ENCODE assay signal across 9 mouse cellular contexts in genomic region chr9:98244223-98244622, GRCm38 (mm10). TPM values are rescaled to one million over a fixed set of nuclear protein-coding genes. Genes with fewer than 3 reads are reported as not detected.
DNase-seq lines count a peak whose midpoint lies in the region; ATAC-seq and TF ChIP-seq lines count a peak whose summit lies in the region.
"Had no signal": no experiment of that assay in that cellular context is flagged by ENCODE, and none has a peak within 500 bp of the region (broad histone marks: within the 10 kb centered on the region; RNA-seq: fewer than 3 reads in every experiment).

No protein-coding gene starts in this region.

- no peak for TF ChIP-seq POLR2A in ES-Bruce4 (IDR thresholded peaks at IDR 0.05; ENCODE audit: insufficient read depth, low read length)
- TF ChIP-seq POLR2A in limb, embryonic 14.5 days (IDR thresholded peaks at IDR 0.05; ENCODE audit: borderline replicate concordance, extremely low read depth, insufficient read depth, insufficient read length): no peak

- 58% methylated on average over 2 of the region's 2 CpGs for WGBS in forebrain, embryonic 10.5 days
- 65% methylated on average over 2 of the region's 2 CpGs for WGBS in forebrain, embryonic 12.5 days
- 41% methylated on average over 2 of the region's 2 CpGs for WGBS in kidney, postnatal 0 days
- 30% methylated on average over 2 of the region's 2 CpGs for WGBS in limb, embryonic 14.5 days

- no peak overlapping the region for H3K27ac ChIP-seq in forebrain, embryonic 10.5 days
- no peak overlapping the region for H3K27ac ChIP-seq in forebrain, embryonic 12.5 days
- H3K27ac ChIP-seq in ES-Bruce4 (ENCODE audit: insufficient read depth, low read length): no peak overlapping the region
- no peak overlapping the region for H3K27ac ChIP-seq in kidney, postnatal 0 days
- H3K27ac ChIP-seq in limb, embryonic 14.5 days (replicated peaks; ENCODE audit: low read depth, low read length): no peak overlapping the region
- H3K27ac ChIP-seq: liver, embryonic 13.5 days had no signal

- H3K9ac ChIP-seq in forebrain, embryonic 12.5 days: no peak overlapping the region
- no peak overlapping the region for H3K9ac ChIP-seq in ES-Bruce4 (ENCODE audit: low read depth, poor library complexity, severe bottlenecking)
- no peak overlapping the region for H3K9ac ChIP-seq in kidney, postnatal 0 days (ENCODE audit: low read depth, low read length)
- H3K9ac ChIP-seq in limb, embryonic 14.5 days (ENCODE audit: low read depth, low read length, severe bottlenecking): no peak overlapping the region
- H3K9ac ChIP-seq: liver, embryonic 13.5 days had no signal

- no peak for TF ChIP-seq EP300 in ES-Bruce4 (IDR thresholded peaks at IDR 0.05; ENCODE audit: insufficient read depth, low read depth, low read length)

- no peaks in the 10 kb centered on the region for H3K36me3 ChIP-seq in forebrain, embryonic 10.5 days (replicated peaks)
- H3K36me3 ChIP-seq in forebrain, embryonic 12.5 days (replicated peaks): no peaks in the 10 kb centered on the region
- no peaks in the 10 kb centered on the region for H3K36me3 ChIP-seq in ES-Bruce4 (ENCODE audit: control insufficient read depth, insufficient read depth, low read length, poor library complexity, severe bottlenecking)
- H3K36me3 ChIP-seq in kidney, postnatal 0 days (ENCODE audit: insufficient read depth, low read length): no peaks in the 10 kb centered on the region
- H3K36me3 ChIP-seq in limb, embryonic 14.5 days (ENCODE audit: control insufficient read depth, insufficient read depth, low read length): no peaks in the 10 kb centered on the region
- H3K36me3 ChIP-seq: liver, embryonic 13.5 days had no signal

- H3K4me1 ChIP-seq in forebrain, embryonic 10.5 days: no peaks in the 10 kb centered on the region
- H3K4me1 ChIP-seq in forebrain, embryonic 12.5 days: no peaks in the 10 kb centered on the region
- H3K4me1 ChIP-seq in ES-Bruce4 (ENCODE audit: control insufficient read depth, insufficient read depth, low read length): no peaks in the 10 kb centered on the region
- H3K4me1 ChIP-seq in kidney, postnatal 0 days (replicated peaks; ENCODE audit: insufficient read depth, low read length): no peaks in the 10 kb centered on the region
- H3K4me1 ChIP-seq in limb, embryonic 14.5 days (ENCODE audit: control insufficient read depth, insufficient read depth, low read length): no peaks in the 10 kb centered on the region
- H3K4me1 ChIP-seq: liver, embryonic 13.5 days had no signal

- DNase-seq in forebrain, embryonic 10.5 days (ENCODE audit: extremely low spot score, low spot score): peak; percentile 24
- DNase-seq in cerebellum, postnatal 14 days: peak; percentile 93
- DNase-seq in kidney, postnatal 0 days (ENCODE audit: low spot score): peak; percentile 61
- DNase-seq in limb, embryonic 14.5 days (ENCODE audit: low spot score): peak; percentile 42
- peak; percentile 72 to 75 for DNase-seq in right cerebral cortex, adult 2 months (ENCODE audit: low spot score in 2 of 2)
- DNase-seq in spleen, postnatal 14 days (ENCODE audit: low spot score in 2 of 2): no peak
- DNase-seq: liver, embryonic 13.5 days had no signal

- no peak for ATAC-seq in forebrain, embryonic 12.5 days (ENCODE audit: low FRiP score)
- no peak for ATAC-seq in kidney, postnatal 0 days (replicated peaks; ENCODE audit: low FRiP score, low read depth)
- no peak for ATAC-seq in limb, embryonic 14.5 days (ENCODE audit: low FRiP score, low read depth)

- H3K4me2 ChIP-seq in forebrain, embryonic 12.5 days: no peak overlapping the region
- no peak overlapping the region for H3K4me2 ChIP-seq in kidney, postnatal 0 days (ENCODE audit: low read length)
- no peak overlapping the region for H3K4me2 ChIP-seq in limb, embryonic 14.5 days (replicated peaks; ENCODE audit: low read depth, low read length, severe bottlenecking)
- H3K4me2 ChIP-seq: liver, embryonic 13.5 days had no signal

- H3K4me3 ChIP-seq in forebrain, embryonic 10.5 days: no peak overlapping the region
- no peak overlapping the region for H3K4me3 ChIP-seq in forebrain, embryonic 12.5 days (replicated peaks)
- H3K4me3 ChIP-seq in ES-Bruce4 (ENCODE audit: low read depth, low read length): no peak overlapping the region
- no peak overlapping the region for H3K4me3 ChIP-seq in kidney, postnatal 0 days (replicated peaks; ENCODE audit: low read depth, low read length)
- no peak overlapping the region for H3K4me3 ChIP-seq in limb, embryonic 14.5 days (replicated peaks; ENCODE audit: low read length)
- H3K4me3 ChIP-seq: liver, embryonic 13.5 days had no signal

- TF ChIP-seq CTCF in ES-Bruce4 (IDR thresholded peaks at IDR 0.05; ENCODE audit: low read depth, low read length): peak; percentile 29
- TF ChIP-seq CTCF in kidney, postnatal 0 days (IDR thresholded peaks at IDR 0.05; ENCODE audit: low read depth): peak; percentile 70

- no peaks in the 10 kb centered on the region for H3K9me3 ChIP-seq in forebrain, embryonic 10.5 days
- no peaks in the 10 kb centered on the region for H3K9me3 ChIP-seq in forebrain, embryonic 12.5 days
- no peaks in the 10 kb centered on the region for H3K9me3 ChIP-seq in ES-Bruce4 (replicated peaks; ENCODE audit: control insufficient read depth, insufficient read depth, low read length, poor library complexity, severe bottlenecking)
- no peaks in the 10 kb centered on the region for H3K9me3 ChIP-seq in kidney, postnatal 0 days (replicated peaks; ENCODE audit: low read length)
- no peaks in the 10 kb centered on the region for H3K9me3 ChIP-seq in limb, embryonic 14.5 days (ENCODE audit: control insufficient read depth, low read length)
- H3K9me3 ChIP-seq: liver, embryonic 13.5 days had no signal

- no peaks in the 10 kb centered on the region for H3K27me3 ChIP-seq in forebrain, embryonic 10.5 days (ENCODE audit: poor library complexity, severe bottlenecking)
- no peaks in the 10 kb centered on the region for H3K27me3 ChIP-seq in forebrain, embryonic 12.5 days
- H3K27me3 ChIP-seq in ES-Bruce4 (ENCODE audit: control insufficient read depth, insufficient read depth, low read length, poor library complexity, severe bottlenecking): no peaks in the 10 kb centered on the region
- H3K27me3 ChIP-seq in kidney, postnatal 0 days (ENCODE audit: insufficient read depth, low read length): no peaks in the 10 kb centered on the region
- no peaks in the 10 kb centered on the region for H3K27me3 ChIP-seq in limb, embryonic 14.5 days (ENCODE audit: control insufficient read depth, insufficient read depth, low read length)
- H3K27me3 ChIP-seq: liver, embryonic 13.5 days had no signal

RNA-seq across cellular contexts. Expression of gene Nmnat3, which starts 43.0 kb away (rescaled TPM):
- polyA plus RNA-seq in forebrain, embryonic 10.5 days (2016; fragmentation: Nextera tagmentation; extraction: Ambion mirVana): 3.4 and 4.7 TPM in 2 replicates
- polyA plus RNA-seq in forebrain, embryonic 12.5 days (2016; fragmentation: Nextera tagmentation; extraction: Ambion mirVana): 2.4 and 3.0 TPM in 2 replicates
- 1.8 and 1.9 TPM in 2 replicates for polyA plus RNA-seq in ES-Bruce4 (2011; ENCODE audit: insufficient read depth, insufficient read length, low read depth, missing spikeins)
- polyA plus RNA-seq in kidney, postnatal 0 days (2015; fragmentation: Nextera tagmentation; extraction: Ambion mirVana): 15.1 and 15.6 TPM in 2 replicates
- 3.5 and 3.9 TPM in 2 replicates for polyA plus RNA-seq in limb, embryonic 14.5 days (2012; rRNA removed)
- 5.9 and 7.1 TPM in 2 replicates for polyA plus RNA-seq in limb, embryonic 14.5 days (2014; fragmentation: Nextera tagmentation; extraction: Ambion mirVana)

Comparison
In these comparisons a context has a peak if more than half of its experiments do, and no peak if none do; other contexts are left out.
1. DNase-seq: peak in forebrain, embryonic 10.5 days (single experiment), cerebellum, postnatal 14 days (2 of 2), kidney, postnatal 0 days (single experiment), limb, embryonic 14.5 days (single experiment) and right cerebral cortex, adult 2 months (2 of 2); none in spleen, postnatal 14 days (0 of 2).